Mouse (Mus musculus): ENCODE data around the gene Man2b2.

The Man2b2 gene

GRCm38 (mm10) chr5:36766958-36767703 lies 63.3 kb downstream of the Man2b2 start:
- DNase-seq, result no peak

- DNase-seq, result no peak
These were observed 70.6 kb downstream of the Man2b2 start for GRCm38 (mm10) chr5:36759848-36760247.

GRCm38 (mm10) chr5:36757033-36757432 lies 73.4 kb downstream of the Man2b2 start:
- no peak for DNase-seq
